Mouse (Mus musculus): ENCODE data around the gene Desi2.

DNA sequence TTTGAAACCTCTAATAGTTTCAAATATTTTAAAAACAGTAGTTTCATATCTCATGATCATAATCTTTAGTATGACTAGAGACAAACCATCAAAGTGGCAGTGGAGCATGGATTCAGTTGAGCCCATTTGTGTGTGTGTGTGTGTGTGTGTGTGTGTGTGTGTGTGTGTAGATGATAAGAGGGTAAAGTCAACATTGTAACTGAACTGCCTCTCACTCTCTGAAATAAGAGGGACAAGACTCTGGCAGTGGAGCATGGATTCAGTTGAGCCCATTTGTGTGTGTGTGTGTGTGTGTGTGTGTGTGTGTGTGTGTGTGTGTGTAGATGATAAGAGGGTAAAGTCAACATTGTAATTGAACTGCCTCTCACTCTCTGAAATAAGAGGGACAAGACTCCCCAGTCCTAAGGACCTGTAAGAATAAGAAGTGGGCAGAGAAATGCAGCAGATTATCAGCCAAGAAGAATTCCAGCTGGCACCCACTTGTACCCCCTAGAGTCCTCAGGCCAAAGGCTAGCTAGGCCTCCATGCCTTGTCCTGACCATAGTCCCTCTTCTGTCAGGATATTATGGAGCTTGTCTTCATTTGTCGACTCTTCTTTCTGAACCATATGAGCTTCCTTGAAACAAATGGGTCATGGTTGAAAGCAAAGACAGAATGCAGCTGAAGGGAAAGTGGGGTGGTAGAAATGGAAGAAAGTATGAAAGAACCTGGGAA lies 61.0 kb downstream of the Desi2 start:
- TF ChIP-seq CTCF (IDR thresholded peaks at IDR 0.05; ENCODE audit: low read depth) (no peak), EP300 (IDR thresholded peaks at IDR 0.05; ENCODE audit: low read depth) (no peak)

Data from liver, postnatal 0 days (tissue).